Mouse (Mus musculus): ENCODE data around the gene Lrrc38. TPM values are rescaled to one million over a fixed set of nuclear protein-coding genes. Genes with fewer than 3 reads are reported as not detected.

Gene Lrrc38
- 2.3 and 3.3 TPM in 2 replicates for polyA plus RNA-seq (2012; rRNA removed)

DNA sequence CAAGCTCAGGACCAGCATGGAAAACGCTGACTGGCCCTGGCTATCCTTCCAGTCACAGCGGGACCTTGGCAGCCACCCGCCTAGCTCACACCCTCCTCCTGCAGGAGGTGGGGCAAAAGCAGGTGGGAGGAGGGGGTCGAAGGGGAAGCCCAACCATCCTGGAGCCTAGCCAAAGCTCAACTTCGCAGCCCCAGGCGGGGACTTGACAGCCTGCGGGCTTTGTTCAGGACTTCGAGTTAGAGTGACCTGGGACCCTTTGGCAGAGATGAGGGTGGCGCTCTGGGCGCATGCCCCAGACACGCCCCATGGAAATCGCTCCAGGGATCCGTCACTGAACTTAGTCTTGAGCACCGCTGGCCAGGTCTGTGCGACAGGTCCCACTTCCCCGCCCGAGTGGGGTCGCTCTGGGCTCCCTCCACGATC, at the start of gene Lrrc38:
Gene Lrrc38, plus strand, starts transcription at position 274 of the 423 bp plus-strand sequence.

DNA sequence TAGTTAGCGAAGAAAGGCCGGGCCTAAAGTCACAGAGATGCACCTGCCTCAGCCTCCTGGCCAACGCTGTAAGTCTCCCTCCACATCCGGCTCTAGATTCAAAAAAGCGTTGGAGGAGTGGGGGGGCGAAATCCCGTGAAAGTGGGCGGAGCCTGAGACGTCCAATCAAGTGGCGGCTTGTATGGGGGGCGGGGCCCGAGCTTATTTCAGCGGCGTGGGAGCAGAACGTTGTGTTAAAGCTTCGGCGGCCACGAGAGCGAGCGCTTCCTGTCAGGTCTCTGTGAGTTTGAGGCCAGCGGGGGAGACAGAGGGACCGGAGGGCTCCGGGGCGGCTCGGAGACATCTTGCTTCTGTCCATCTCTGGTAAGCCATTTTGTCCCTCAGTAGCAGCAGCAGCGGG, 44.6 kb downstream of the Lrrc38 start, which contains the start of gene Pramel1:
Gene Pramel1, plus strand, starts transcription at position 248 of the 400 bp plus-strand sequence.

DNA sequence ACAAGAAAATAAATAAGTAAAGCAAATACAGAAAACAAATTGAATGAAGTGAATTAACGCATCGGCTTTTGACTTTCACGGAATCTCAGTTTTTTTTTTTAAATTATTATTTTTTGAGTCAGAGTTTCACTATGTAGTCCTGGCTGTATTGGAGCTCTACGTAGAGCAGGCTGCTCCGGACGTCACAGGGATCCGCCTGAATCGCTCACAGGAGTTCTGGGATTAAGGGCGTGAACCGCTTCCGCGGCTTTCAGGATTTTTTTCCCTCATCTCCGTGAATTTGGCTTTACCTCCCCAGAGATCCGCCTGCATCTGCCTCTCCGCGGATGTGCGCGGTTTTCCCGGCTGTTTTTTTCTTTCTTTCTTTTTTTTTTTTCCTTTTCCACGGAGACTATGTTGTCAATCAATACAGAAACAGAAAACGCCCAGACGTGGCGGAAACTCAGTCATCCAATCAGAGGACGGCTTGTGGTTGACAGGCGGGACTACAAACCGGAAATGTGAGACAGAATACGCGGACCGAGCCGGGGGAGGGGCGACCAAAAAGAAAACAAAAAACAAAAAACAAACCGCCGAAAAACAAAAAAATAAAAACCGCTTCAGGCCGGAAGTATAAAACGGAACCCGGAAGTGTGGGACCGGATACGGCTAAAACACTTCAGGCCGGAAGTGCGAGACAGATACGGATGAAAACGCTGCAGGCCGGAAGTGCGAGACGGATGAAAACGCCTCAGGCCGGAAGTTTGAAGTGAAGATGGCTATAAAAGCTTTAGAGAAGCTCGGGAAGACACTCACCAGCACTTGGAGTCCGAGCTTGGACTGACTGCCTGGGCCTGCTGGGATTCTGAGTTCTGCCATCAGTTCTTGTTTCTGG, 62.9 kb downstream of the Lrrc38 start, which contains the start of gene Pramef8:
Gene Pramef8, plus strand, starts transcription at position 208 of the 874 bp plus-strand sequence.

Other genes starting within 250 kb of the Lrrc38 start
- 16.6 and 18.9 TPM in 2 replicates for gene Prdm2, start 136.8 kb upstream of the Lrrc38 start, polyA plus RNA-seq (2012; rRNA removed)
- 10.1 and 10.2 TPM in 2 replicates for gene Pdpn, start 50.2 kb upstream of the Lrrc38 start, polyA plus RNA-seq (2012; rRNA removed)
- 0.12 TPM in 1 of 2 replicates, not detected in the other for gene Pramel1, start 44.7 kb downstream of the Lrrc38 start, polyA plus RNA-seq (2012; rRNA removed)
- 4.5 and 6.2 TPM in 2 replicates for gene Pramef8, start 62.7 kb downstream of the Lrrc38 start, polyA plus RNA-seq (2012; rRNA removed)
- gene Oog4, start 100.6 kb downstream of the Lrrc38 start, polyA plus RNA-seq (2012; rRNA removed): 0.85 and 1.8 TPM in 2 replicates
- gene Gm13043, start 161.6 kb downstream of the Lrrc38 start, polyA plus RNA-seq (2012; rRNA removed): not detected in 2 replicates
- not detected in 2 replicates for gene Gm13040, start 186.2 kb downstream of the Lrrc38 start, polyA plus RNA-seq (2012; rRNA removed)
- not detected in 2 replicates for gene BC080695, start 201.9 kb downstream of the Lrrc38 start, polyA plus RNA-seq (2012; rRNA removed)
- gene Gm13057, start 202.0 kb downstream of the Lrrc38 start, polyA plus RNA-seq (2012; rRNA removed): not detected in 2 replicates

All from ovary, adult 2 months (tissue).